Mouse (Mus musculus) heart, embryonic 13.5 days (tissue): Measurements from ENCODE around the gene Snd1. TPM values are rescaled to one million over a fixed set of nuclear protein-coding genes. Genes with fewer than 3 reads are reported as not detected.

Experiments used
- ATAC-seq: fragments of 200-750 bp; cut with Nextera tagmentation; 2 replicates; pipeline ENCODE4 v1.8.0; 2017; ENCODE audit warnings: moderate TSS enrichment; ENCODE audit not compliant: insufficient number of reproducible peaks, low FRiP score, low TSS enrichment; ENCODE audit errors: extremely low read depth
- H3K27ac ChIP-seq: fragments of 300-500 bp; sonication (generic); replicated peaks from 2 replicates; pipeline ENCODE4 v1.5.1; 2015; ENCODE audit warnings: moderate library complexity, mild to moderate bottlenecking, inconsistent platforms
- H3K27me3 ChIP-seq: fragments of 300-500 bp; sonication (generic); replicated peaks from 2 replicates; pipeline ENCODE4 v1.6.1; 2015; ENCODE audit warnings: mild to moderate bottlenecking, inconsistent platforms
- H3K36me3 ChIP-seq: fragments of 300-500 bp; sonication (generic); 2 replicates; pipeline ENCODE4 v1.6.1; 2015; ENCODE audit warnings: mild to moderate bottlenecking, inconsistent platforms
- H3K4me1 ChIP-seq: fragments of 300-500 bp; sonication (generic); 2 replicates; pipeline ENCODE4 v1.6.1; 2015; ENCODE audit warnings: inconsistent platforms
- H3K4me2 ChIP-seq: fragments of 300-500 bp; sonication (generic); 2 replicates; pipeline ENCODE4 v1.6.1; 2015; ENCODE audit warnings: inconsistent platforms, mild to moderate bottlenecking, moderate library complexity
- H3K4me3 ChIP-seq: fragments of 300-500 bp; sonication (generic); 2 replicates; pipeline ENCODE4 v1.5.1; 2015; ENCODE audit warnings: moderate library complexity, mild to moderate bottlenecking, inconsistent platforms
- H3K9ac ChIP-seq: fragments of 300-500 bp; sonication (generic); 2 replicates; pipeline ENCODE4 v1.6.1; 2015; ENCODE audit warnings: inconsistent platforms, mild to moderate bottlenecking, moderate library complexity
- H3K9me3 ChIP-seq: fragments of 300-500 bp; sonication (generic); 2 replicates; pipeline ENCODE4 v1.6.1; 2016; ENCODE audit warnings: inconsistent platforms
- WGBS: fragments of 180-500 bp; shearing (Covaris S2); methylation state at CpG from one replicate; pipeline ENCODE4 v1.1.7; 2015; ENCODE audit warnings: mixed read lengths; 5-methylcytosine and 5-hydroxymethylcytosine counted together
- polyA plus RNA-seq: library from polyadenylated mRNA; unstranded; fragments of >200 nt; fragmentation: Nextera tagmentation; extraction: Ambion mirVana; gene quantifications from 2 replicates; pipeline ENCODE4 v1.2.1, GENCODE M21; 2015

Snd1 gene
- polyA plus RNA-seq, 1 experiment from 2014 or later = 78.5 TPM

DNA sequence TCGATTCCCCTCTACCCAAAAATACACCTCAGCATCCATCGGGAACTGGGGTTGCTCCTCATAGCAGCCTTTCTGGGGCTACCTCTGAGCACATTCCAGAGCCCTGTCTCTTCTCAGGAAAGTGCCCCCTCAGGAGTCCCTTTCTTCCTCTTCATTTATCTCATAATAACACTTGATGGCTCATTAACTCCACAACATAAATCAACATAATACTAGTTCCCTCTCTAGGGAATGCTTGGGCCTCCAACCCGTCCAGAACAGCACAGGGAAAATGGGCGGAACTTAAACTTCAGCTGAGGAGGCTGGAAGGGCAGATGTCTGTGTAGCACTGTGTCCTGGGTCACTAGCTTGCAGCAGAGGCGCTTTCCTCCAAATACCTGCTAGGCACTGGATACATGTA is 488.2 kb downstream of the Snd1 start:
- H3K9ac ChIP-seq = no peak overlapping the region
- no peaks in the 10 kb centered on the region for H3K9me3 ChIP-seq
- no peak overlapping the region for H3K27ac ChIP-seq
- WGBS = 58% methylated on average over 5 of the region's 5 CpGs
- no peaks in the 10 kb centered on the region for H3K4me1 ChIP-seq
- H3K4me3 ChIP-seq = no peak overlapping the region
- H3K27me3 ChIP-seq = peaks cover 8% of the 10 kb centered on the region; the same call in 1 of the 2 replicates
- ATAC-seq = no peak
- no peak overlapping the region for H3K4me2 ChIP-seq
- no peaks in the 10 kb centered on the region for H3K36me3 ChIP-seq

DNA sequence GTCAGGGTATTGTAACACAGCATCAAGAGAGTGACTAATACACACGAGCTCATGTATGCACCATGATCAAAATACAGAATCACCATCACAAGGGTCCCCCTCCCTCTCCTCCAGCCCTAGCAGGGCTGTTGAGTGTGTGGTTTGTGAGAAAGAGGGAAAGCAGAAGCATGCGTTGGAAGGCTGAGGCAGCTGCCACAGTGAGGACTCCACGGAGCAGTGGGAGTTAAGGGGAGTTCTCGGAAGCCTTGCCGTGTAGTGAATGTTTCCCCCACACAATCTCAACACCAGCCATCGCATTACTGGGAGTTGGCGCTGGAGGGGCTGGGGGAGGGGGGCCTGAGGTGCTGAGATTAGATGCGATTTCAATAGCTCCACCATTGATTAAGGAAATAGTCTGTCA is 490.3 kb downstream of the Snd1 start:
- no peaks in the 10 kb centered on the region for H3K9me3 ChIP-seq
- 32% methylated on average over 8 of the region's 8 CpGs for WGBS
- no peak for ATAC-seq

DNA sequence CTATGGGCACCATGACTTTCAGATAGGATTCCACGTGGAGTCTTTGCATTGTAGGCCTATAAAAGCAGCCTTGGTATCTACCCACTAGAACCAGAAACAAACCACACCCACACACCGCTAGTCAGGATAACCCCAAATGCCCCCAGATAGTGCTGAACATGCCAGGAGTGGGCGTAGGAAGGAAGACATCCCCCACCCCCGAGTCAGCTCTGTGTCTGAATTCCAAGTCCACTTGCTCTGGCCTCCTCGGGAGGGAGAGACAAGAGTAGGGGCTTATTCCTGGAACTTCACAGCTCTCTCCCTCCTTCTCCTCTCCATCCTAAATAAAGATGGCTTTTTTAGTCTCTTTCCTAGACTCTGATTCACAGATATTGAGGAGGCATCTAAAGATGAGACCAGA is 494.7 kb downstream of the Snd1 start:
- Histone ChIP-seq H3K4me2 (no peak overlapping the region), H3K4me1 (peaks cover 6% of the 10 kb centered on the region; the same call in 1 of the 2 replicates), H3K36me3 (no peaks in the 10 kb centered on the region), H3K9ac (no peak overlapping the region), H3K4me3 (no peak overlapping the region), H3K9me3 (no peaks in the 10 kb centered on the region), H3K27me3 (peaks cover 16% of the 10 kb centered on the region; the same call in 1 of the 2 replicates), H3K27ac (no peak overlapping the region)
- 15% methylated on average over 5 of the region's 5 CpGs for WGBS
- ATAC-seq = no peak

More for the DNA sequence above, 490.3 kb downstream of the Snd1 start:
- H3K9ac ChIP-seq = no peak overlapping the region
- H3K4me3 ChIP-seq = no peak overlapping the region
- peaks cover 6% of the 10 kb centered on the region; the same call in 1 of the 2 replicates for H3K4me1 ChIP-seq
- H3K4me2 ChIP-seq = no peak overlapping the region
- no peaks in the 10 kb centered on the region for H3K36me3 ChIP-seq
- no peak overlapping the region for H3K27ac ChIP-seq
- H3K27me3 ChIP-seq = peaks cover 4% of the 10 kb centered on the region; the same call in 1 of the 2 replicates

DNA sequence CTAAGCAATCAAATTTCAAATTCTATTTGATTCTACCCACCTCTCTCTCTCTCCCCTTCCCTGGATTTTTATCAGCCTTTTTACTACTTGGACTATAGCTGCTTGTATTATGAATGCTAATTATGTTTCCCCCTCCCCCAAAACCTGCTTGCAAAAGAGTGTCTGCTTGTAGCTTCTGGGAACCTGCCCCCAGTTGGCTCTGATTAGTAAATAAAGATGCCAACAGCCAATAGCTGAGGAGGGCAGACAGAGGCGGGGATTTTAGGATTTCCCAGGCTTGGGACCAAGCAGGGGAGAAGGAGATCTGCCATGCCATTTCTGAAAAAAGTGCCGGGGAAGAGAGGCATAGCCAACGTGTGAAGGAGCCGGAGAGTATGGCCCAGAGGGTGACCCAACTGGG is 495.8 kb downstream of the Snd1 start:
- peaks cover 6% of the 10 kb centered on the region; the same call in 1 of the 2 replicates for H3K4me1 ChIP-seq
- H3K9me3 ChIP-seq = no peaks in the 10 kb centered on the region
- no peak overlapping the region for H3K27ac ChIP-seq
- peaks cover 16% of the 10 kb centered on the region; the same call in 1 of the 2 replicates for H3K27me3 ChIP-seq
- no peak overlapping the region for H3K4me3 ChIP-seq
- 41% methylated on average over 4 of the region's 4 CpGs for WGBS
- H3K36me3 ChIP-seq = no peaks in the 10 kb centered on the region
- no peak overlapping the region for H3K4me2 ChIP-seq
- no peak overlapping the region for H3K9ac ChIP-seq
- no peak for ATAC-seq

DNA sequence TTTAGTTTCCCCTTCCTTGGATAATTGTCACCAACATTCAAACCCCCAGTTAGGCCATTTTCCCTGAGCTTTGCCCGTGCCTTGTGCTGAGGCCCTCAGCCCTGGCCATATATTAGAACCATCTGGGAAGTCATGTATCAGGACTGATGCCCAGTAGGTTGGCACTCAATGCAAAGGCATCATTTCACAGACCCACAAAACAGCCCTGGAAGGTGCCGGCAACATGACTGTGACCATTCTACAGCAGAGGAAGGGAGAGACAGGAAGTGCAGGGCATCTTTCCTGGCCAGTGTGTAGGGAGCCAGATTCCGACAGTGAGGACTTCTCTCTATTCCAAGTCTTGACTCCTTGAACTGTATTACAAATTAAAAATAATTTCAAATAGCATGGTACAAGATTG is 499.6 kb downstream of the Snd1 start:
- ATAC-seq = no peak
- Histone ChIP-seq H3K4me3 (no peak overlapping the region), H3K9me3 (no peaks in the 10 kb centered on the region), H3K4me2 (no peak overlapping the region), H3K36me3 (no peaks in the 10 kb centered on the region), H3K4me1 (peaks cover 5% of the 10 kb centered on the region; the same call in 1 of the 2 replicates), H3K27ac (no peak overlapping the region), H3K9ac (no peak overlapping the region), H3K27me3 (peaks cover 36% of the 10 kb centered on the region)
- 74% methylated on average over 3 of the region's 3 CpGs for WGBS

DNA sequence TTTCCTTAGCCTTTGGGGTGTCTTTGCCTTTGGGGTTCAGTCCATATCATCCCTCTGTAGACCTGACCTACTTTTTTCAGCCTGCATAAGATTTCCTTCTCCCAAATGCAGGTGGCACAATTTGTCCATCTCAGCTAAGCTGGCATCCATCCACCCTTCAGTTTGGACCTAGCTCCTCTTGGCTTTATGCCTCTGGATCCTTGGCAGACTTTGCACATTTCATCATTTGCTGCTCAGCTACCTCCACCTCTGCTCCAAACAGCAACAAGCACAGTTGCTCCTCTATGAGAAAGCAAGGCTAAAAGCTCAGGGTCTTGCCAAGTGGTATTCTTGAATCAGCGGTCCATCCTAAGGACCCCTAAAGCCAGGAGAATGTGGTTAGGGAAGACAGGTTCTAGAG is 500.2 kb downstream of the Snd1 start:
- ATAC-seq = no peak
- peaks cover 1% of the 10 kb centered on the region for H3K4me1 ChIP-seq
- H3K9me3 ChIP-seq = no peaks in the 10 kb centered on the region
- peaks cover 40% of the 10 kb centered on the region for H3K27me3 ChIP-seq
- H3K9ac ChIP-seq = no peak overlapping the region
- no peak overlapping the region for H3K27ac ChIP-seq
- WGBS = 83% methylated on average over 1 of the region's 1 CpGs
- no peak overlapping the region for H3K4me3 ChIP-seq
- no peaks in the 10 kb centered on the region for H3K36me3 ChIP-seq
- no peak overlapping the region for H3K4me2 ChIP-seq

DNA sequence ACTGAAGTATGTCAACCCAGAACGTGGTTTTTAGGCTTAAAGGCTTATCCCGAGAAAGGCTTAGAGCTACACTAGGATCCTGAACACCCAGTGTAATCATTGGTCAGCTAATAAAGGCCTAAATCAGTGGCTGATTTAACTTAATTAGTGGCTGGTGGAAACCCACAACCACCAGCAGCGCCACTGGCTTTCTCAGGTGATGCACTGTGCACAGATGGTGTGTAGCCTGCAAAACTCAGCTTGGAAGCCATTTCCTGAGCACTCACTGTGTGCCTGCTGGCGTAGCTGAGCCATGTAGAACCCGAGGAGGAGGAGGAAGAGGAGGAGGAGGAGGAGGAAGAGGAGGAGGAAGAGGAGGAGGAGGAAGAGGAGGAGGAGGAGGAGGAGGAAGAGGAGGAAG is 503.1 kb downstream of the Snd1 start:
- no peak overlapping the region for H3K9ac ChIP-seq
- 52% methylated on average over 5 of the region's 5 CpGs for WGBS
- no peak overlapping the region for H3K4me3 ChIP-seq
- no peak overlapping the region for H3K27ac ChIP-seq
- H3K4me2 ChIP-seq = no peak overlapping the region
- H3K36me3 ChIP-seq = no peaks in the 10 kb centered on the region
- no peak for ATAC-seq
- H3K9me3 ChIP-seq = no peaks in the 10 kb centered on the region
- peaks cover 14% of the 10 kb centered on the region for H3K4me1 ChIP-seq
- H3K27me3 ChIP-seq = peaks cover 58% of the 10 kb centered on the region

DNA sequence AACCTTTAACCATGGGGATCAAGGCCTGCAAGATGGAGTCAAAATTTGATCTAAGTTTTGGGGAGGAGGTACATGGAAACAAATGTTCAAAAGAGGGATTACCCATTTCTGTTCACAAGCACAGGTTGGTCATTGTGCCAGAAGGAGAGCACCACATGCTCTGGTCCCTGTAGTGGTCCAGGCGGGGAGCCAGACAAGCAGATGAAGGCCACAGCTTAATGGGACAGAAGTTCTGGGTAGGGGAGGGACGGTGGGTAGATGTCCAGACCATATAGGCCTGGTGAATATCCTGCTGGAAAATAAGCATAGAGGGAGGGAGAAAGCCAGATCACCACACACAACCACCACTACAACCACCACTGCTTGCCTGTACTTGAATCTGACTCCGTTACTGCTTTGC is 503.9 kb downstream of the Snd1 start:
- Histone ChIP-seq H3K36me3 (no peaks in the 10 kb centered on the region), H3K27ac (no peak overlapping the region), H3K27me3 (peaks cover 65% of the 10 kb centered on the region), H3K4me2 (no peak overlapping the region), H3K9me3 (no peaks in the 10 kb centered on the region), H3K4me3 (no peak overlapping the region), H3K4me1 (peaks cover 14% of the 10 kb centered on the region), H3K9ac (no peak overlapping the region)
- ATAC-seq = no peak
- WGBS = 77% methylated on average over 3 of the region's 3 CpGs

DNA sequence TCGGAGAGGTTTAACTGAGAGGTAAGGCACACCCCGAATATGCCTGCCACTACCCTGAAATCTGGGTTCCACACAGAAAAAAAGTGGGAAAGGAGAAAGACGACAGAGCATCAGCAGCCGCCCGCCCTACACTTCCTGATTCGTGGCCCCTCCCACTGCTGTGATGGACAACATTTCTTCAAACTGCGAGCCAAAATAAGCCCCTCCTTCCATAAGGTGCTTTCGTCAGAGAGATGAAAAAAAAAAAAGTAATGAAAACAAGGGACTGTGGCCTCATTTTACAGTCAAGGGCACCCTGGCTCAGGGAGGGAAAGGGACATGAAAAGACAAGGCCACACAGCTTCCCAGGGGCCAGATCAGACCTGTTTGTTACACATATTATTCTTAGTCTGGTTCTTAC is 504.6 kb downstream of the Snd1 start:
- Histone ChIP-seq H3K4me1 (peaks cover 14% of the 10 kb centered on the region), H3K27ac (no peak overlapping the region), H3K4me2 (no peak overlapping the region), H3K9me3 (no peaks in the 10 kb centered on the region), H3K36me3 (no peaks in the 10 kb centered on the region), H3K4me3 (no peak overlapping the region), H3K9ac (no peak overlapping the region), H3K27me3 (peaks cover 72% of the 10 kb centered on the region)
- no peak for ATAC-seq
- WGBS = 64% methylated on average over 8 of the region's 8 CpGs

DNA sequence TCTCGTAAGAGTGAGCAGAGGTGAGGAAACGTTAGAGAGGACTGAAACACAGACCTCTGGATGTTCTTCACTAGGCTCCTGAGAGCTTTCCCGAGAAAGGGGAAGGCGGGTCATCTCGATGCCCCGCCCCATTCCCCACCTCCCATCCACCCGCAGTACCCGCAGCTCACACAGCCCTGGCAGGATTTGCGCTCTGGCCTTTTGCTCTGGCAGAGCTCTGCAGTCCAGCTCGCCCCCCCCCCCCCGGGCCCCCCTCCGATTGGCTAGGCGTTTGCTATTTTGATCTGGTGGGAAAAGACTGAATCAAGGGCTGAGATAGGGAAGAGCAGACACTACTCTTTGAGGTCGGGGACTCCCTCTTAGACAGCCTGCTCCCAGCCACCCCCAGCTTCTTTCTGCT is 505.3 kb downstream of the Snd1 start:
- 1% methylated on average over 14 of the region's 14 CpGs for WGBS
- peaks cover 14% of the 10 kb centered on the region for H3K4me1 ChIP-seq
- no peak for ATAC-seq
- no peaks in the 10 kb centered on the region for H3K36me3 ChIP-seq
- H3K4me2 ChIP-seq = peak overlapping the region; percentile 96
- no peaks in the 10 kb centered on the region for H3K9me3 ChIP-seq
- peaks cover 78% of the 10 kb centered on the region for H3K27me3 ChIP-seq
- H3K4me3 ChIP-seq = peak overlapping the region; percentile 61
- H3K27ac ChIP-seq = no peak overlapping the region
- H3K9ac ChIP-seq = peak overlapping the region; percentile 77

DNA sequence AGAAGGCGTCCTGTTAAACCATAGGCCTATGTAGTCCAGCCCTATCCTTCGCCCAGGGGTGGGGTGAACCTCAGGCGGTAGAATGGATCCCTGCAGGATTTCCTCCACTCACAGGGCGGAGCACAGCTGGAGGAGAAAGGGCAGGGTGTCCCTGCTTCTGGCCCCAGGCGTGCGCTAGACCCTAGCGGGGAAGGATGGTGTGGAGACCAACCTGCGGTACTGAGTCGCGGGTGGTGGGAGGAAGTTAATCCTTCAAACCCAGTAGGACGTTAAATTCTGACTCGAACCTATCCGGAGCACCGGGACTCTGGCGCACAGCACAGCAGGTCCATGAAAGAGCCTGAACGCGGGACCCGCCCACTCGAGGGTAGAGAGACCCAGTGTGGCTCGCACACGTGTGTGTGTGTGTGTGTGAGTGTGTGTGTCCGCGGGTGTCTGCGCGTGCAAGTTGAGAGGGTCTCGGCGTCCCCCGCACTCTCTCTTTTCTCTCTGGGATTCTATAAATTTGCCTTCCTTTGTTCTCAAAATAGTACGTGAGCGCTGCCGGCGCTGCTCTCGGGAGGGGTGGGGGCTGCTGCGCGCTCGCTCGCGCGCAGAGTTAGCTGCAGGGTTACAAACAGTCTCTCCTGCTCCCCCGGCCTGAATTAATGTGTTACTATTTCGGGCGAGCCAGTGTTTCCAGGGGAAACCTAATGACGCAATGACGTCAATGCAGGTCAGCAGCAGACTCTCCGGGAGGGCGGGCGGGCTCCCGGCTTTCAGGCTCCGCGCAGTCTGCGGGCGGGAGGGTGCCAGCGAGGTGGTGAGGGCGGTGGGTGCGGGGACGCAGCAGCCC is 506.0 kb downstream of the Snd1 start:
- Histone ChIP-seq H3K27me3 (peaks cover 81% of the 10 kb centered on the region), H3K36me3 (no peaks in the 10 kb centered on the region), H3K4me3 (peak overlapping the region; percentile 61), H3K27ac (no peak overlapping the region), H3K9ac (peak overlapping the region; percentile 77), H3K4me1 (peaks cover 14% of the 10 kb centered on the region), H3K9me3 (no peaks in the 10 kb centered on the region), H3K4me2 (peak overlapping the region; percentile 96)
- ATAC-seq = no peak
- WGBS = under 1% methylated on average over 56 of the region's 56 CpGs

DNA sequence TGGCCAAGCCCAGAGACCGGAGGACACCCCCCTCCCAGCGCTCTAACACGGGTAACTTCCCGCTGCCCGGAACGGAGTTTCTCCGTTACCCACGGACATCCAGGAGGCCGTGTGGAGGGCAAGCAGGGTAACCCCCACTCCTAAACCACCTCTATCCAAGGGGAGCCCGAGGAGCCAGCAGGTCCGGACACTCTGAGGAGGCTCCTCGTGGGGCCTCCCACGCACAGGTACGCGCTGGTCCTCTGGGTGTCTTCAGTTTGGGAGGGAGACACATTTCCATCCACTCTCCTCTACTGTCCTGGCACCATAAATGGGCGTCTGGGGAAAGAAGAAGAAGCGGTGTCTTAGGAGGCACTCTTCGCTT is 506.6 kb downstream of the Snd1 start:
- no peaks in the 10 kb centered on the region for H3K9me3 ChIP-seq
- WGBS = 5% methylated on average over 18 of the region's 18 CpGs

More for the DNA sequence above, 506.6 kb downstream of the Snd1 start:
- Histone ChIP-seq H3K4me2 (peak overlapping the region; percentile 96), H3K27ac (no peak overlapping the region), H3K9ac (peak overlapping the region; percentile 58; the same call in 1 of the 2 replicates), H3K4me1 (peaks cover 14% of the 10 kb centered on the region), H3K4me3 (peak overlapping the region; percentile 61), H3K27me3 (peaks cover 77% of the 10 kb centered on the region), H3K36me3 (no peaks in the 10 kb centered on the region)
- no peak for ATAC-seq
